Mouse (Mus musculus) CD4-positive, CD25-positive, alpha-beta regulatory T cell, adult 2 months (primary cell): ENCODE data around the gene Rab4a.

Experiments used
- DNase-seq: peaks from one replicate; pipeline ENCODE4 v3.0.0-alpha.2; 2012; ENCODE audit warnings: low read depth, low spot score

The Rab4a gene

DNA sequence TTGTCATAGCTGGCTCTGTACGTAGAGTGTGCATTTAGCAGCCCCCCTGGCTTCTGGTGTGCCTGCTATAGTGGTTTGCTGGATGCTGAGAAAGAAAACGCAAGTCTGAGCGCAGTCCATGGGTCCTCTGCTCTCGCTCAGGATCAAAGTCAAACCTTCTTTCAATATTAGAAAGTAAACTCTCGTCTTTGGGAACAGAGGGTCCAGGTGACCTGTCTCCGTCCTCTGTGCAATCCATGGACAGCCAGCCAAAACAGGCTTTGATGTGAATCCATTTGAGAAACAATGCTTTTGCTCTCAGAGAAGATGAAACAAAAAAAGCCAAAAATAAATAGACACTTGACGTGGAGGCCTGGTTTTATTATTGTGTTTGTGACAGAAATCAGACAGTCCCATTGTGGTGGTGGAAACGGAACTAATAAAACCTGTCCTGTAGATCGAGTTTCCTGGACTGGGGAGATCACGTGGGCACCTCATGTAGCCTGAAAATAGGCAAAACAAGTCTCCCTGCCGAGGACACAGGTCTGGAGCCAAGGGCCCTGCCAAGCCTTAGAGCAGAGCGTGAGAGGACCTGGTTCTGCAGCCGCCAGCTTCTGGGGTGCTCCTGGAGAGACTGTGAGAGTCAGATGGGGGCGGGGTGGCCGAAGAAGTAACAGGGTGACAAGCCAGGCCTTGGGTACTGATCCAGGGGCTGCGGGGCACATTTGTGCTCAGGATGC lies 7.5 kb downstream of the Rab4a start:
- DNase-seq: no peak

DNA sequence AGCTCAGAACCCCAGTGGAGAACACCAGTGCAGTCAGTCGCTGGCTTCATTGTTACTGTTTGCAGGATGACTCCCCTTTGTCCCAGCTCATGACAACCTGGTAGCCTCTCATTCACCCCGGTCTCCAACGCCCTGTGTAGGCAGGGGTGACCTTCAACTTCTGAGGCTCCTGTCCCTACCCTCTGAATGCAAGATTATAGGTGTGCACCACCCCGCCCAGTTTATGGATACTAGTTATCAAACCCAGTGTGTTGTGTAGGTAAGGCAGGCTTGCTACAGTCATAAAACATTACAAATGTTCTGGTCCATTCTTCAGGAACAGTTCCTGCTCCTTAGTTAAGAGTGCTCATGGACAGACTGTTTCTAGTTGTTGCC lies 8.1 kb downstream of the Rab4a start:
- DNase-seq: no peak

DNA sequence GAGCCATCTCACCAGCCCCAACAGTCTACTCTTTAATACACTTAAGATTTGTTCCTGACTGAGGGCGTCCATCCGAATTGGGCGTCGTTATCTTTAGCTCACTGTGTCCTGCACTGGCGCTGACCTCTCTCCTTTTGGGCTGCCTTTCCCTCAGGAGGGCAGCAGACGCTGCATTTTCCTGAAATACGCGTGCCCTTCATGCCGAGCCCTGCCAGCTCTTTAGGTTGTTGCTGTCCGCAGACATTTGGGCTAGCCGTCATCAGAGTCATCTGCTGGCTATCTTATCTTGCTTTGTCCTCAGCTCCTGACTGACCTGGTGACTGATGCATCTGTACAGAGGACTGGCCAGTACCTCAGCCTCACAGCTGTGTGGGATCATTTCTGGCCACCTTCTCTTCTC lies 9.5 kb downstream of the Rab4a start:
- no peak for DNase-seq

DNA sequence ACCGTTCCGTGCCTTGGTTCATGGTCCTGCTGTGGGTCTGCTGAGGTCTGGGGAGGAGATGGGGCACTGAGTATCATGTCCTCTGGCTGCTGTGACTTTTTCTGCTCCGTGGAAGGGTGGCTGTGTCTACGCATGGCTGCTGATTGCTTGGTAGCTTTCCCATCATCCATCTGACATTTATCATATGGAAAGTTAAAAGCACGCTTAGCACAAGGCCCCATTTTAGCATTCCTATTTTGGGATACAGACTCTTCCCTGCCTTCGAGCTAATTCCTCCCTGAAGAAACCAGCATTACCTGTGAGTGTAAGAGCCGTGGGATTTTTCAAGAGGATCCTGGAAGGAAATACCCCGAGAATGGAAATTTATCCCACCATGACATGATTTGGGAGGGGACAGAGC lies 11.2 kb downstream of the Rab4a start:
- no peak for DNase-seq

DNA sequence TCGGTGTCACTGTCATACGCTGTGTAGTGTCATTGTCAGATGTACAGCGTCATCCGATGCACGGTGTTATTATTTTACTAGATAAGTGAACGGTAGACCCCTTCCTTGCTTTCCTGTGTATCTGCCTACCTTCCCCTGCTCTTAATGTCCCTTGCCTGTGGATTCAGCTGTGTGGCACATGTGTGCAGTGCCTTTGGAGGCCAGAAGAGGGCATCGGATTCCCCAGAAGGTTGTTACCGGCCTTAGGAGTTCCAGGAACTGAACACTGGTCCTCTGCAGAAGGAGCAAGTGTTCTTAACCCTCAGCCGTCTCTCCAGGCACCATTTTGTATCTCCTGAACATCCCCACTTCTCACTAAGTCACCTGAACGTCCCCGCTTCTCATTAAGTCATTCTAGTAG lies 12.0 kb downstream of the Rab4a start:
- no peak for DNase-seq

DNA sequence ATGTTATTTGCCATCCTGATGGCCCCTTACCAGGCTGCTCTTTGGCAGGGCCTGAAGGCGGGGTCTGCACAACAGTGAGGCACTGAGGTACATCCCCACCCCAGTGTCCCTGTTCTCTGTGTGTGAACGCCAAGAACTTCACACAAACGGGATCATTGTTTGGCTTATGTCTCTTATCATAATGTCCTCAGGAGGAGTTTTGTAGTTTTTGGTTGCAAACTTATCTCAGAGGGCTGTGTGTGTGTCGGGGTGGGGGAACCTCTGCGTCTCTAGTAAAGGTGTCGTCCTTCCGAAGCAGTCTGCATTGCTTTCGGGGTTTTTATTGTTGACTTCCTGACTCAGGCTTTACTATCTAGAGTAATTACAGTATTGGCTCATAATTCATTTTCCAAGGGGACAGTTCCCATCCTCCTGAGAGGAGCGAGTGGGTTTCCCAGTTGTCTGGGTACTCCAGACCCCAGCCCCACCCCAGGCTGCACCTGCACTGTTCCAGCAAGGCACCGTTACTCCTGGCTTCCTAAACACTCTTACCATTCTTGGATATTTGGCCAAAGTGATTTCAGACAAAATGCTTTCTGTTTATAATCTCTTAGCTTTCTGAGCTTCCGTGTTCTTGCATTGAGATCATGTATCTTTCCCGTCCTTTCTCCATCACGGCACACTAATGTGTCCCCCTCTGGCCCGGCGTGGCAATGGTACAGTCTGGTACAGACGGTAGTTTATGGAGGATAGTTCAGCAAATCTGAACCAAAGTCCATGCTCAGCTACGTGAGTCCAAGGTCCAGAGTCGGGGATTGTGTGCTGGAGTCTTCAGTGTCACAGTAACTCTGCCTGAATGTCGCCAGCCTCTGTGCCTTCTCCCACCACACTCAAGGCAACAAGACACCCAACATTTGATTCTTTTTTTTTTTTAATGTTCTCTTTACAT lies 14.2 kb downstream of the Rab4a start:
- DNase-seq: no peak

DNA sequence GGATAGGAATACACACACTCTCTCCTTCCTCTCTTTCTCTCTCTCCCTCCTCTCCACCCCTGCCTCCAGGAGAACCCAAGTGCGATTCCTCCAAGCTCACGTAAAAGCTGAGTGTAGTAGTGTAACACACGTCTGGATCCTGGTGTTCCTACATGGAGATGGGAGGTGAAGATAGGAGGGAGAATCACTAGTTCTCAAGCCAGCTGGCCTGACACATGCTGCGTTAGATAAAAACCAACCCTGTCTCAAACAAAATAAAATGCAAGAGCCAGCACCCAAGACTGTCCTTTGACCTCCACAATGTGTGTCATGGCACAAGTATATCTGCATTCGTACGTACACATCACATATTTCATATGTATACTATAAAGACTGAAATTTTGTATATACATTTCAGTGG lies 15.0 kb downstream of the Rab4a start:
- no peak for DNase-seq

DNA sequence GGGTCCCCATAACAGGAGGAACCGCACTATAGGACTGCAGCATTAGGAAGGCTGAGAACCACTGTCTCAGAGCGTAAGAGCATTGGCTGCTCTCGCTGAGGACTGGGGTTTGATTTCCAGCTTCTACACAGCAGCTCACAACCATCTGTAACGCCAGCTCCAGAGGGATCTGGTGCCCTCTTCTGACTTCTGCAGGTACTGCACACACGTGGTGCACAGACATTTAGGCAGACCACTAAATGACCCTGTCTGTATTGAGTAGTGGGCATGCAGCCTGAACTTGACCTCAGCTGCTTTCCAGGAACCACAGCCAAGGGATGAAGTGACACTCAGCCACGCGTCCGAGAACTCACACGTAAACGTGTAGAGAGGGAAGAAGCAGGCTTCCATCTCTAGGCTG lies 17.3 kb downstream of the Rab4a start:
- no peak for DNase-seq

DNA sequence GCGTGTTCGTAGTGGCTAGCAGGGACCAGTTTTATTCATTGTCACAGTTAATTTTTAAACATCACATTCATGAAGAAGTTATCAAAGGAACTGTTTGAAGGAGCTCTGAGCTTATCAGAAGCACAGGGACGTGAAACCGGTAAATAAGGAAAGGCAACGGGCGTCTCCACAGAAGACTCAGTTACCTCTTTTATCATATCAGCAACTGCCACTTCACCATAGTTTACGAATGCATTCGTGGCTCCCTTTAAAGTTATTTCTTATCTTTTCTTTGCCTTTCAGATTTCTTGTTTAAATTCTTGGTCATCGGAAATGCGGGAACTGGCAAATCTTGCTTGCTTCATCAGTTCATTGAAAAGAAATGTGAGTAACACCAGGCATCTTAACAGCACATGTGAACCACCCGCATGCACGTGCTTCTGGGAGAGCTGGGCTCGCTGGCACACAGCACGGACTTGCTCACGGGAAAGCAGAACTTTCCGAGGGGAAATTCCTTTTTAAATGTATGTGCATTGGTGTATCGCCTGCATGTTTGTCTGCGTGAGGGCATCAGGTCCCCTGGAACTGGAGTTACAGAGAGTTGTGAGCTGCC lies 17.8 kb downstream of the Rab4a start:
- DNase-seq: no peak

DNA sequence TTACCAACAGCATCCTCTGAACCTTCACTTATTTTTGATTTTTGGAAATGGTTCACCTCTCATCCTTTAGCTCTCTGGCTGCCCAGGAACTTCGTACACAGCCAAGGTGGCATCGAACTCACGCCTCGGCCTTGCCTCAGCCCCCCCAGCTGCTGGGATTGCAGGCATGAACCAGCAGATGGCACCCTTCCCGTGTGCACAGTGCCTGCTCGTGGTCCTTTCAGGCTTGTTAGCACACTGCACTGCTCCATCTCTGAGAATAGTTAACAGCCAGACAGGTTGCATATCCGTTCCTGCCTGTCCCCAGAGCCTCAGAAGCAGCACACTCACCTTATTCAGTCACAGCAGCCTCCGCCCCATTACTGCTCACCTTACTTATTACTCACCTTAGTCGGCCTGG lies 20.2 kb downstream of the Rab4a start:
- peak; percentile 20 for DNase-seq

DNA sequence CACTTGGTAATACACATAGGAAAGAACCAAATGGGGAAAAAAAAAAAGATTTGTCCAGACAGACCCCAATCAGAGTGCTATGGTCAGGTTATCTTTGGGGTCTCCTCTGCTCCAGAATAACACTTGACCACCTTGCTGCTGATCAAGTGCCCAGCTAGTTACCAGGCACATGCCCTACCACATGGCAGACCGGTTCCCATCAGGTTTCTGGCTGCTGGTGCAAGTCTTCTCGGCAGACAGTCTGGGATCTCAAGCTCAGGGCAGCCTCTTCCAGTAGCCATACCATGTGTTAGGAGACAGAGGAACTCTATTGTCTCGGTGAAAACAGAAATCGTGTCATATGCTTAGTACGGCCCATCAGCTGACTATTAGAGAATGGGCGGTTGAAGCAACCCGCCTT lies 21.0 kb downstream of the Rab4a start:
- DNase-seq: no peak

DNA sequence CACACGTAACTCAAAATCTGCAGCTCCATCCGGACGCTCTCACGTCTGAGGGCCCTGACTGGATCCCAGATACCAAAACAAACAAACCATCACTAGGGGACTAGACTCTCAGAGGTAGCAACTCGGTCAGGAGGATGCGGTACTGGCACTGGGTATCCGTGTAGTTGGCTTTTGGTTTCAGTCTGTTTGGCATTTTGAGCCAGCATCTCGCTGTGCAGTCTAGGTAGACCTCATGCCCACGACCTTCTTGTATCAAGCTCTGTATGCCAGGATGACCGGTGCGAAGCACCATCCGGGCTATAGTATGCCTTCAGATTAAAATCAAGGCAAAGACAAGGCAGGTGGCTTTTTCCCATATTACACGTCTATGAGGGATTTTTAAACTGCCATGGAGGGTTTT lies 21.7 kb downstream of the Rab4a start:
- no peak for DNase-seq

DNA sequence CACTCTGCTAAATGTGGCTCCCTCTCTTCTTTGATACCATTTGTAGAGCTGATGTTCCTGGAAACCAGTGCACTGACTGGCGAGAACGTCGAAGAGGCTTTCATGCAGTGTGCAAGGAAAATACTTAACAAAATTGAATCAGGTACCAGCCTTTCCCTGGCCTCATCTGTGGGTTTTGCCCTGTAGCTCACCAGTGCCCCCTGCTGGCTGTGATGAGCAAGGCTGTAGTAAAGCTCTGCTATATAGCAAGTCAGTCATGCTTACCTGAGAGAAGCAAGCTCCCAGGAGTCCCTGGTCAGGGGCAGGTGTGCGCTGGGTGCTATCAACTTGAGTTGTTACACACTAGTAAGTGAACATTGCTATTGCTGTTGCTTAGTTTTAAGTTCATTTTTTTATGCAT lies 27.0 kb downstream of the Rab4a start:
- peak; percentile 78 for DNase-seq

DNA sequence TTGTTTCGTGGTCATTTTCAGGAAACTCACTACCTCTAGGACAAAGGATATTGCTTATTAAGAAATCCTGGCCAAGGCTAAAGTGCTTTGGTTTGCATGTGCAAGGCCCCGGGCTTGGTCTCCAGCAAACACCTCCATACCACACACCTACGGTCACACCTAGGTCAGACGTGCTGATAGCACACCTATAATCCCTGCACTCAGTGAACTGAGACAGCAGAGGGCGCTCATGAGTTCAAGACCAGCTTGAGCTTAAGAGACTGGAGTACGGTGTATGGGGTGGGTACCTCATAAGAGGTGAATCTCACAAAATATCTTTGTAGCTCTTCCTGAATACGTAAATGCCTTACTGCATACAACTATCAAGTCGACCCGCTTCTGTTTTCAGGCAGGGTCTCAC lies 29.7 kb downstream of the Rab4a start:
- peak; percentile 84 for DNase-seq

DNA sequence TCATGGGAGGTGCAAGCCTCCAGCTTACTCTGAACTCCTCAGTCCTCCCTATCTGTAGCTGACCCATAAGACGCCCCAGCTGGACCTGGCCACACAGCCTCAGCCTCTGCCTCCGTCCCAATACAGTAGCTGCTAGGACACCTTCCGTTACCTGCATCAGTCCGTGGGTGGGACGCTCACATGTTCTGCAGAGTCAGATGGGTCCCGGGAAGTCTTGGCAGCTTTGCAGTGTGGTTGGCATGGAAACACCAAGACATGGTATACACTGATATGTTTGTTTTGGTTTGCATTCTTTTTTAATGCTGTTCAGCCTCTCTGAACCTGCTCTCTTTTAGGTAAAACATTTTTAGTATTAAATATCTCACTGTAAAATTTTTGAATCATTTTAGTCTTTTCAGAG lies 30.6 kb downstream of the Rab4a start:
- DNase-seq: no peak

DNA sequence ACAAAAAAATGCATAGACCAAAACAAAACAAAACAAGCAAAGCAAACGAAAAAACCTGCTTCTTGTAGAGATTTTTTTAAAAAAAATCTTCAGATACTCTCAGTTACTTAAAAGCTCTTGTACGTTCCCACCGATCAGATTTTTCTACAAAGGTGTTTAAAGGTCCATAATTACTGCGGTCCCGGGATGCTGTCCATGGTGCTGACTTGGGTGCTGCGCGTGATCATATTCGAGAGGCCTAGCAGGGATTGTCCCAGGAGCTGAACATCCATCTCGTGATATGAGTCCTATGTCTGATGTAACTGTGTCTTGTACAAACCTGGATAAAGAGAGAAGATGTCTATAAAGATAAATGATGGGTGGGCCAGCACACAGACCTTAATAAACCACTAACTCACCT lies 32.7 kb downstream of the Rab4a start:
- DNase-seq: no peak

DNA sequence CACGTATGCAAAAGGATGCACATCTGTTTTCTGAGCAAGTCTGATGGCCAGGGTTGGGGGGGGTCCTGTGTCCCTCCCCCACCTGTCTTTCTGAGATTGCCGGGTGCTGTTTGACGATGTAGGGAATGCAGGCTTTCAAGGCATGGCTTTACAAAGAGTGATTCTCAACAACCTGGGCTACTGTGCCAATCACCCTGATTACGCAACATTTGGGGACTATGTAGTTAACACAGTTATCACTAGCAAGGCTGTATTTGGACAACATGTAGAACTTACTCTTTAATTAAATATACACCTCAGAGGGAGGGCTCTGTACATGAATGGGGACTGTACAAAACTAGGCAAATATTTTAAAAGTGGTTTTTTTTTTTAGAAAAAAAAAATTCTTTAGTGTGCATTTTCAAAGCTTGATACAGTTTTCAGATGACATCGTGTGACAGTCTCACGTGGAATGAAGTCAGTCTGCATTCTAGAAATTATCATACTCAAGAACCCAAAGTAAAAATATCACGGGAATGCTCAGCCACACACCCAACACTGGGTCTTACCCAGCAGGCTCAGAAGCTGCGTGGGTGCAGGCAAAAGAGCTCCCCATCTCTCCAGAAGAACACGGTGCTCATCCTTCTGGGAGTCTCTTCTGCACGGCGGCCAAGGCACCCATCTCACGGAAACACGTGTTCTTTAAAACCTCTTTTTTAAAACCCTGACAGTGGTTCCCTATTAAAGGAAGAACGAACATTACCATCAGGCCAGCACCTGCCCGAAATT lies 35.0 kb downstream of the Rab4a start:
- DNase-seq: no peak

DNA sequence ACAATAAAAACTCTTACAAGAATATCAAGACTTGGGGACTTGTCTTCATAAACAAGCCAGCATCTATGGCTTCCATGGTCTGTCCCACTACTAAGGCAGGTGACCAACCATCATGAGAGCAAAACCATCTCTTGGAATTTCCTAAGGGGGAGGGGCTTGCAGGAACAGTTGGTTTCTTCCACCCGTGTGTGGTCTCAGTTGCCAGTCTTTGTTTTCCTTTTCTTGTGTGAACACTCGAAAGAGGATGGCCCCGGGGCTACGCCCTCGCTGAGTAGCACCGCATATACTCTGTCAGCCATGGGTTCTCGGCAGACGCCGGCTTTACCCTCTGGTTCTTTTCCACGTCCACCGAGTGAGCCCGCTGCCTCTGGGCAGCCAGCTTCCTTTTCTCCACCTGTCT lies 36.3 kb downstream of the Rab4a start:
- no peak for DNase-seq

DNA sequence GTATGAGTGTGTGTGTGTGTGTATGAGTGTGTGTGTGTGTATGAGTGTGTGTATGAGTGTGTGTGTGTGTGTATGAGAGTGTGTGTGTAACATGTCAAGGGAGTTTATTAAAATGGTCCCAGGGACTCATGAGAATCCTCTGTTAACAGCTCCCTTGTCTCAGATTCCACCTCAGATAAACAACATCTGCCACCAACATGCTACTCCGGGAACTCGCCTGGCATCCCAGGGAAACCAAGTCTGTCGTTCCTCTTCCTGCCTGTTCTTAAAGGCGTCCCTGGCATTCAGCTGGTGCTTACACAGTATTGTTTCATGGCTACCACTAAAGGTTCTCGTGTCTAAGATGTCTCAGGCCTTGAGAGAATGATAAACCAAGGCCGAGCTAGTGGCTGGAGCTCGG lies 38.6 kb downstream of the Rab4a start:
- no peak for DNase-seq

DNA sequence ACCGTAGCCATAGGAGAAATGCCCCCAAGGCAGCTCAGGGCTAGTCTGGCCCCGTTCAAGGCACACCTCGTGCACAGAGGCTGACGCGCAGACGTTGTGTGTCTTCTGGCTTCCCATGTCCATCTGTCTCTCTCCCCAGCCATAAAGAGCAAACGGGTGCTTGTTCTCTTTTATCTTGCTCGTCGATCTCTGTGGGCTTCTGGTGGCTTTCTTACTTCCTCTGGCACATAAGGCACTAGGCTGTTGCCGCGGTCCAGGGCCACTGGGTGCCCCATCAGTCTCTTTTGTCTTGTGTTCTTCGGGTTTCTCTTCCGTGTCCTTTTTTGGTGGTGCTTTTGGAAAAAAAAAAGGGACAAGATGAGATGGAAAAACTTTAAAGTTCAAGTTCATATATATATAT lies 39.3 kb downstream of the Rab4a start:
- DNase-seq: no peak

DNA sequence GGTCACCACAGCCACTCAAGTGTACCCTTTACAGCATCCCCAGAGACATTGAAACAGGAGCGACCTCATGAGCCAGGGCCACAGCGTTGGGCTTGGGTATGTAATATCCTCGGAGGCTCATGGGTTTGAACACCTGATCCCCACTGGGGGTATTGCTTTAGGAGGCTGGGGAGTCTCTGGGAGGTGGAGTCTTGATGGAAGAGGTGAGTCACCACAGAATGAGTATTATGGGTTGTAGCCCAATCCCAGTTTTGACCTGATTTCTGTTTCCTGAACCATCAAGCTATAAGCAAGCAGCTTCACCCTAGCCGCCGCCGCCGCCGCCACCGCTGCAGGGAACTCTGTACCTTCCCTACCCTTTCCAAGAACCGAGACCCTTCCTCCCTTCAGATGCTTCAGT lies 40.2 kb downstream of the Rab4a start:
- no peak for DNase-seq

DNA sequence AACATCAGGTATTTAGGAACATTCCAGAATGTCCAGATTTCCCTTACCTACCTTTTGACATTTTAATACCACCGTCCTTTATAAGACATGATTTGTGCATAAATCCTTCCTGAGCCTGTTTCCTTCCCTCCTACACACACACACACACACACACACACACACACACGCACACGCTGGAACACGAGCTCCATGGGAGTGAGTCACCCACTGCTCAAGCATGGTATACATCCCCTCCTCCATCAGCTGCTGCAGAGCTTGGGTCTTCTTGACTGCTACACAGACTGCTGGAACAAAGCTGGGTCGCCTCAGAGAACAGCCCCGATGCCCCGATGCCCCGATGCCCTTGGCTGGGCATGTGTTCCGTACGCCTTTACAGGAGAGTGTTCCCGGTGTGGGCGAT lies 40.7 kb downstream of the Rab4a start:
- no peak for DNase-seq
